Mouse (Mus musculus) olfactory bulb, adult 2 months (tissue): Measurements from ENCODE around the gene Tnnt2.

Experiments used
- CTCF ChIP-seq: fragments of 200-500 bp; IDR thresholded peaks from 2 replicates; pipeline ENCODE4 v1.5.1; 2012; ENCODE audit warnings: low read depth, mild to moderate bottlenecking, low read length, moderate library complexity; ENCODE audit not compliant: insufficient read depth
- POLR2A ChIP-seq: fragments of 200-500 bp; IDR thresholded peaks from 2 replicates; pipeline ENCODE4 v1.6.1; 2012; ENCODE audit warnings: mild to moderate bottlenecking, low read depth, low read length, moderate library complexity; ENCODE audit not compliant: insufficient read depth

DNA sequence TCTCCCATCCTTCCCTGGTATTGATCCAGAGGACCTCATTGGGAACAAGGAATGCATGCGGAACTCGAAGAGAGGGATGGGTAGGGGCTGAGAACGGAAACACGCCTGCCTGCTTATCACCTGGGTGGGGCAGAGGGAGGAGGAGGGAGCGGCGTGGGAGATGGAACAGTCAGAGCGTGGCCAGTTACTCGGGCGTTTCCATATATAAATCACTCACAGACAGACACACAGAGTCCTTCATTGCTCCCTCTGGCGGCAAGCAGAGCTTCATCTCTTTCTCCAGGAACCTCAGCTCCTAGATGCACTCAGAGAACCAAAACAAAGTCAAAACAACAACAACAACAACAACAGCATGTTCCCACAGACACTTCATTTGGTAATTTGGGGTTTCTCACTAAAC is 47.4 kb upstream of the Tnnt2 start:
- TF ChIP-seq CTCF, result no peak
- TF ChIP-seq POLR2A, result no peak
